Mouse (Mus musculus): ENCODE measurements around the gene Tesk2.
"Not testable (repeated sequence)": the region's sequence is repeated elsewhere in the genome, so short reads cannot be mapped to it uniquely, and the experiment has no call there.

Gene Tesk2

GRCm38 (mm10) chr4:116796442-116797110 is 75.8 kb downstream of the Tesk2 start:
- no peak for DNase-seq

- DNase-seq = no peak
Measured at GRCm38 (mm10) chr4:116799901-116800300, 79.2 kb downstream of the Tesk2 start.

GRCm38 (mm10) chr4:116807197-116808129 is 86.7 kb downstream of the Tesk2 start, which contains the start of the genes Toe1 and Mutyh:
TSS of gene Toe1 (minus strand) at chr4:116807640.
TSS of gene Mutyh (plus strand) at chr4:116807723.
- peak; percentile 95 for DNase-seq

GRCm38 (mm10) chr4:116811012-116811411 is 90.3 kb downstream of the Tesk2 start:
- DNase-seq = no peak

- no peak for DNase-seq
Measured at GRCm38 (mm10) chr4:116815276-116815675, 94.5 kb downstream of the Tesk2 start.

- DNase-seq = peak; percentile 49
Measured at GRCm38 (mm10) chr4:116817486-116817885, 96.7 kb downstream of the Tesk2 start.

- no peak for DNase-seq
Measured at GRCm38 (mm10) chr4:116819968-116820901, 99.5 kb downstream of the Tesk2 start.

GRCm38 (mm10) chr4:116820902-116821693 is 100.3 kb downstream of the Tesk2 start:
- DNase-seq = peak; percentile 45

- DNase-seq = no peak
Measured at GRCm38 (mm10) chr4:116821694-116822016, 100.9 kb downstream of the Tesk2 start, which contains the start of gene Hpdl. TSS of gene Hpdl (minus strand) at chr4:116821707.

GRCm38 (mm10) chr4:116824541-116825004 is 103.8 kb downstream of the Tesk2 start:
- DNase-seq = peak; percentile 86

- peak; percentile 49 for DNase-seq
Measured at GRCm38 (mm10) chr4:116827819-116828218, 107.1 kb downstream of the Tesk2 start.

- no peak for DNase-seq
Measured at GRCm38 (mm10) chr4:116829364-116830069, 108.8 kb downstream of the Tesk2 start.

GRCm38 (mm10) chr4:116830070-116830368 is 109.3 kb downstream of the Tesk2 start:
- no peak for DNase-seq

GRCm38 (mm10) chr4:116838999-116839398 is 118.3 kb downstream of the Tesk2 start:
- no peak for DNase-seq

- not testable (repeated sequence) for DNase-seq
Measured at GRCm38 (mm10) chr4:116840096-116840495, 119.3 kb downstream of the Tesk2 start.

GRCm38 (mm10) chr4:116840841-116841240 is 120.1 kb downstream of the Tesk2 start:
- DNase-seq = no peak

GRCm38 (mm10) chr4:116844324-116844723 is 123.6 kb downstream of the Tesk2 start:
- DNase-seq = no peak

GRCm38 (mm10) chr4:116849901-116850300 is 129.2 kb downstream of the Tesk2 start:
- DNase-seq = no peak

GRCm38 (mm10) chr4:116854286-116854685 is 133.5 kb downstream of the Tesk2 start:
- DNase-seq = no peak

All from right cerebral cortex, adult 18-20 months (tissue).